Mouse (Mus musculus) myocyte (in vitro differentiated cells): Measurements from ENCODE around the gene Cadm2. TPM values are rescaled to one million over a fixed set of nuclear protein-coding genes. Genes with fewer than 3 reads are reported as not detected.

Experiments used
- H3K27me3 ChIP-seq: one replicate; pipeline ENCODE4 v1.6.1; 2011; ENCODE audit not compliant: control insufficient read depth, insufficient read depth, insufficient read length
- H3K36me3 ChIP-seq: one replicate; pipeline ENCODE4 v1.6.1; 2011; ENCODE audit not compliant: control insufficient read depth, insufficient read depth
- H3K4me2 ChIP-seq: one replicate; pipeline ENCODE4 v1.6.1; 2011; ENCODE audit warnings: low read depth, control low read depth
- H3K4me3 ChIP-seq: one replicate; pipeline ENCODE4 v1.5.1; 2011; ENCODE audit warnings: mild to moderate bottlenecking, control low read depth, moderate library complexity
- H3K79me2 ChIP-seq: one replicate; pipeline ENCODE4 v1.6.1; 2011; ENCODE audit not compliant: control insufficient read depth, insufficient read depth
- H3ac ChIP-seq: one replicate; pipeline ENCODE4 v1.6.1; 2011; ENCODE audit not compliant: control insufficient read depth, insufficient read length
- CEBPB ChIP-seq: IDR thresholded peaks from 2 replicates; pipeline ENCODE4 v1.6.1; 2011; ENCODE audit warnings: mild to moderate bottlenecking, moderate library complexity; ENCODE audit not compliant: poor library complexity, insufficient read depth, severe bottlenecking
- E2F4 ChIP-seq: IDR thresholded peaks from one replicate; pipeline ENCODE4 v1.6.1; 2011; ENCODE audit warnings: mild to moderate bottlenecking, control low read depth, moderate library complexity; ENCODE audit not compliant: insufficient read depth
- MAX ChIP-seq: IDR thresholded peaks from one replicate; pipeline ENCODE4 v1.6.1; 2011; ENCODE audit warnings: low read depth, mild to moderate bottlenecking, control low read depth
- MYOD1 ChIP-seq, 3 experiments: IDR thresholded peaks; one replicate each; pipeline ENCODE4 v1.6.1; 2011; ENCODE audit warnings: control low read depth in 2 of 3, low read depth in 2 of 3, mild to moderate bottlenecking in 2 of 3, moderate library complexity in 1 of 3; ENCODE audit not compliant: insufficient read length in 2 of 3, control insufficient read depth in 1 of 3
- MYOG ChIP-seq, 3 experiments: IDR thresholded peaks; one replicate each; pipeline ENCODE4 v1.6.1; 2011; ENCODE audit warnings: control low read depth in 2 of 3, low read depth in 2 of 3, mild to moderate bottlenecking in 2 of 3; ENCODE audit not compliant: insufficient read length in 2 of 3, control insufficient read depth in 1 of 3, insufficient read depth in 1 of 3
- POLR2A ChIP-seq: IDR thresholded peaks from one replicate; pipeline ENCODE4 v1.6.1; 2011; ENCODE audit warnings: low read depth, mild to moderate bottlenecking, control low read depth, moderate library complexity; ENCODE audit not compliant: insufficient read length
- POLR2AphosphoS2 ChIP-seq: IDR thresholded peaks from one replicate; pipeline ENCODE4 v1.6.1; 2011; ENCODE audit warnings: low read depth, control low read depth; ENCODE audit not compliant: insufficient read length
- REST ChIP-seq: IDR thresholded peaks from one replicate; pipeline ENCODE4 v1.6.1; 2011; ENCODE audit warnings: mild to moderate bottlenecking, control low read depth, moderate library complexity; ENCODE audit not compliant: insufficient read depth, insufficient read length
- SRF ChIP-seq: IDR thresholded peaks from one replicate; pipeline ENCODE4 v1.6.1; 2011; ENCODE audit warnings: low read depth; ENCODE audit not compliant: control insufficient read depth, insufficient read length
- TCF12 ChIP-seq: IDR thresholded peaks from one replicate; pipeline ENCODE4 v1.6.1; 2011; ENCODE audit warnings: mild to moderate bottlenecking, control low read depth; ENCODE audit not compliant: poor library complexity, insufficient read depth, severe bottlenecking
- TCF3 ChIP-seq: IDR thresholded peaks from one replicate; pipeline ENCODE4 v1.6.1; 2011; ENCODE audit warnings: low read depth, control low read depth; ENCODE audit not compliant: insufficient read length
- USF1 ChIP-seq: IDR thresholded peaks from one replicate; pipeline ENCODE4 v1.6.1; 2011; ENCODE audit warnings: low read depth, mild to moderate bottlenecking, control low read depth, moderate library complexity
- polyA plus RNA-seq: library from polyadenylated mRNA; unstranded; fragments of >200 nt; fragmentation: generic; extraction: Trizol; gene quantifications from one replicate; pipeline ENCODE4 v1.2.1, GENCODE M21; 2012; ENCODE audit warnings: missing spikeins

Cadm2 gene
- polyA plus RNA-seq, 1 experiment, result 0.01 TPM

- no peaks in the 10 kb centered on the region for H3K36me3 ChIP-seq
- no peak overlapping the region for H3K4me3 ChIP-seq
- H3K27me3 ChIP-seq, result no peaks in the 10 kb centered on the region
- no peaks in the 10 kb centered on the region for H3K79me2 ChIP-seq
- no peak overlapping the region for H3ac ChIP-seq
- H3K4me2 ChIP-seq, result no peak overlapping the region
- TF ChIP-seq POLR2AphosphoS2 (no peak), MYOG (IDR thresholded peaks at IDR 0.05; ENCODE audit: control insufficient read depth in 1 of 3, insufficient read depth in 1 of 3, insufficient read length in 2 of 3, low read depth in 2 of 3) (no peak), E2F4 (no peak), POLR2A (no peak), TCF3 (no peak), USF1 (no peak), MYOD1 (IDR thresholded peaks at IDR 0.05; ENCODE audit: control insufficient read depth in 1 of 3, insufficient read length in 2 of 3, low read depth in 2 of 3) (no peak), TCF12 (no peak), MAX (no peak), REST (no peak), SRF (no peak), CEBPB (no peak)
Measured at GRCm38 (mm10) chr16:67192852-67193415, 427.8 kb downstream of the Cadm2 start.

- H3K79me2 ChIP-seq, result no peaks in the 10 kb centered on the region
- no peak overlapping the region for H3K4me3 ChIP-seq
- TF ChIP-seq MYOD1 (IDR thresholded peaks at IDR 0.05; ENCODE audit: control insufficient read depth in 1 of 3, insufficient read length in 2 of 3, low read depth in 2 of 3) (no peak), TCF12 (no peak), SRF (no peak), MAX (no peak), TCF3 (no peak), E2F4 (no peak), USF1 (no peak), MYOG (IDR thresholded peaks at IDR 0.05; ENCODE audit: control insufficient read depth in 1 of 3, insufficient read depth in 1 of 3, insufficient read length in 2 of 3, low read depth in 2 of 3) (no peak), POLR2A (no peak), REST (no peak)
- H3ac ChIP-seq, result no peak overlapping the region
- no peaks in the 10 kb centered on the region for H3K27me3 ChIP-seq
- H3K36me3 ChIP-seq, result no peaks in the 10 kb centered on the region
- H3K4me2 ChIP-seq, result no peak overlapping the region
Measured at GRCm38 (mm10) chr16:67192395-67192794, 428.3 kb downstream of the Cadm2 start.

GRCm38 (mm10) chr16:67186322-67186721, 434.4 kb downstream of the Cadm2 start:
- Histone ChIP-seq H3K79me2 (no peaks in the 10 kb centered on the region), H3K4me3 (no peak overlapping the region), H3ac (no peak overlapping the region), H3K27me3 (no peaks in the 10 kb centered on the region), H3K36me3 (no peaks in the 10 kb centered on the region), H3K4me2 (no peak overlapping the region)
- TF ChIP-seq MAX (no peak), SRF (no peak), E2F4 (no peak), MYOD1 (IDR thresholded peaks at IDR 0.05; ENCODE audit: control insufficient read depth in 1 of 3, insufficient read length in 2 of 3, low read depth in 2 of 3) (no peak), REST (no peak), POLR2A (no peak), USF1 (no peak), TCF12 (no peak), TCF3 (no peak), POLR2AphosphoS2 (no peak), CEBPB (no peak), MYOG (IDR thresholded peaks at IDR 0.05; ENCODE audit: control insufficient read depth in 1 of 3, insufficient read depth in 1 of 3, insufficient read length in 2 of 3, low read depth in 2 of 3) (no peak)

- no peak overlapping the region for H3ac ChIP-seq
- H3K36me3 ChIP-seq, result no peaks in the 10 kb centered on the region
- no peak overlapping the region for H3K4me2 ChIP-seq
- H3K79me2 ChIP-seq, result no peaks in the 10 kb centered on the region
- H3K27me3 ChIP-seq, result no peaks in the 10 kb centered on the region
- no peak overlapping the region for H3K4me3 ChIP-seq
- TF ChIP-seq MYOD1 (IDR thresholded peaks at IDR 0.05; ENCODE audit: control insufficient read depth in 1 of 3, insufficient read length in 2 of 3, low read depth in 2 of 3), result no peak
- no peak for TF ChIP-seq SRF
Measured at GRCm38 (mm10) chr16:67182958-67183357, 437.8 kb downstream of the Cadm2 start.

- no peaks in the 10 kb centered on the region for H3K36me3 ChIP-seq
- no peak overlapping the region for H3ac ChIP-seq
- no peak overlapping the region for H3K4me3 ChIP-seq
- H3K27me3 ChIP-seq, result no peaks in the 10 kb centered on the region
- no peak overlapping the region for H3K4me2 ChIP-seq
- no peaks in the 10 kb centered on the region for H3K79me2 ChIP-seq
- TF ChIP-seq MYOD1 (IDR thresholded peaks at IDR 0.05; ENCODE audit: control insufficient read depth in 1 of 3, insufficient read length in 2 of 3, low read depth in 2 of 3), result no peak
- TF ChIP-seq E2F4, result no peak
Measured at GRCm38 (mm10) chr16:67175386-67175785, 445.3 kb downstream of the Cadm2 start.
